In genomic region chr10:119239633-119239968, GRCm38 (mm10) we compare ENCODE assay signal across 8 mouse cellular contexts. TPM values are rescaled to one million over a fixed set of nuclear protein-coding genes. Genes with fewer than 3 reads are reported as not detected.
DNase-seq lines count a peak whose midpoint lies in the region; ATAC-seq and TF ChIP-seq lines count a peak whose summit lies in the region.

No protein-coding gene starts in this region.

- DNase-seq in heart, embryonic 10.5 days (ENCODE audit: low spot score), result no peak
- no peak for DNase-seq in heart, postnatal 14 days
- DNase-seq in liver, embryonic 14.5 days (ENCODE audit: low read depth in 3 of 3, low spot score in 3 of 3), result peak in 1 of 3 experiments; percentile 5
- DNase-seq in T-cell, adult 2 months (ENCODE audit: low spot score), result no peak
- DNase-seq in left cerebral cortex, postnatal 36 days (ENCODE audit: low spot score in 2 of 2), result no peak
- DNase-seq in spleen, postnatal 14 days (ENCODE audit: low spot score in 2 of 2), result no peak

- H3K36me3 ChIP-seq in heart, embryonic 10.5 days, result peaks cover 16% of the 10 kb centered on the region; the same call in 1 of the 2 replicates
- peaks cover 32% of the 10 kb centered on the region for H3K36me3 ChIP-seq in C2C12 (ENCODE audit: control insufficient read depth, insufficient read depth)
- peaks cover 11% of the 10 kb centered on the region for H3K36me3 ChIP-seq in forebrain, embryonic 12.5 days (replicated peaks)
- H3K36me3 ChIP-seq in liver, embryonic 14.5 days (replicated peaks; ENCODE audit: control insufficient read depth, insufficient read depth, low read depth), result peaks cover 7% of the 10 kb centered on the region

- under 1% methylated on average over 35 of the region's 37 CpGs for WGBS in heart, embryonic 10.5 days
- under 1% methylated on average over 23 of the region's 37 CpGs for WGBS in forebrain, embryonic 12.5 days
- 1% methylated on average over 23 of the region's 37 CpGs for WGBS in liver, embryonic 14.5 days (ENCODE audit: insufficient replicate concordance)

- peaks cover 46% of the 10 kb centered on the region for H3K79me3 ChIP-seq in C2C12 (ENCODE audit: low read depth)

- peaks cover 10% of the 10 kb centered on the region for H3K4me1 ChIP-seq in heart, embryonic 10.5 days
- peaks cover 19% of the 10 kb centered on the region for H3K4me1 ChIP-seq in forebrain, embryonic 12.5 days
- peaks cover 0 to 10% of the 10 kb centered on the region in 2 experiments for H3K4me1 ChIP-seq in liver, embryonic 14.5 days (replicated peaks; ENCODE audit: control insufficient read depth in 2 of 2, insufficient read depth in 2 of 2, low read length in 1 of 2)

- no peak for ATAC-seq in forebrain, embryonic 12.5 days (ENCODE audit: low FRiP score)
- ATAC-seq in liver, embryonic 14.5 days (ENCODE audit: insufficient read depth), result peak; percentile 36

- no peak for TF ChIP-seq EP300 in liver, embryonic 14.5 days (IDR thresholded peaks at IDR 0.05; ENCODE audit: low read depth)

- peak overlapping the region; percentile 99 for H3K27ac ChIP-seq in heart, embryonic 10.5 days
- peak overlapping the region; percentile 98 for H3K27ac ChIP-seq in forebrain, embryonic 12.5 days
- H3K27ac ChIP-seq in liver, embryonic 14.5 days, result peak overlapping the region; percentile 45

- H3K4me2 ChIP-seq in forebrain, embryonic 12.5 days, result peak overlapping the region; percentile 77
- H3K4me2 ChIP-seq in liver, embryonic 14.5 days (ENCODE audit: low read depth), result peak overlapping the region; percentile 90

- peaks cover 52% of the 10 kb centered on the region for H3K79me2 ChIP-seq in C2C12 (ENCODE audit: control insufficient read depth, insufficient read depth)

- H3K4me3 ChIP-seq in heart, embryonic 10.5 days, result peak overlapping the region; percentile 98
- peak overlapping the region; percentile 83 for H3K4me3 ChIP-seq in C2C12 (ENCODE audit: insufficient read depth, poor library complexity, severe bottlenecking)
- H3K4me3 ChIP-seq in forebrain, embryonic 12.5 days (replicated peaks), result peak overlapping the region; percentile 97
- H3K4me3 ChIP-seq in liver, embryonic 14.5 days (ENCODE audit: insufficient read depth in 1 of 2, low read depth in 2 of 2, low read length in 2 of 2), result peak overlapping the region; percentile 86 to 89

- peak overlapping the region; percentile 100 for H3K9ac ChIP-seq in forebrain, embryonic 12.5 days
- peak overlapping the region; percentile 93 for H3K9ac ChIP-seq in liver, embryonic 14.5 days (replicated peaks)

- intact Hi-C loops in heart, postnatal 14 days (cut with DNase I), result loop anchor here (10.0 kb wide), 1 partner anchor 1095 kb away; the partner anchor contains the start of gene Mdm1
- intact Hi-C loops in left cerebral cortex, postnatal 36 days (cut with DNase I), result no loop called here

- H3K27me3 ChIP-seq in heart, embryonic 10.5 days (ENCODE audit: insufficient read depth, poor library complexity, severe bottlenecking), result no peaks in the 10 kb centered on the region
- H3K27me3 ChIP-seq in C2C12 (ENCODE audit: control insufficient read depth, insufficient read depth, insufficient read length), result no peaks in the 10 kb centered on the region
- no peaks in the 10 kb centered on the region for H3K27me3 ChIP-seq in forebrain, embryonic 12.5 days
- H3K27me3 ChIP-seq in liver, embryonic 14.5 days (ENCODE audit: control insufficient read depth, insufficient read depth, low read length), result no peaks in the 10 kb centered on the region

- no peaks in the 10 kb centered on the region for H3K9me3 ChIP-seq in heart, embryonic 10.5 days
- H3K9me3 ChIP-seq in forebrain, embryonic 12.5 days, result no peaks in the 10 kb centered on the region
- no peaks in the 10 kb centered on the region for H3K9me3 ChIP-seq in liver, embryonic 14.5 days (ENCODE audit: control insufficient read depth, low read length)

- peak overlapping the region; percentile 97 for H3ac ChIP-seq in C2C12 (ENCODE audit: control insufficient read depth, insufficient read length, low read depth)

- no peak for TF ChIP-seq CTCF in C2C12 (IDR thresholded peaks at IDR 0.05; ENCODE audit: control insufficient read depth, insufficient read depth, insufficient read length)
- no peak for TF ChIP-seq CTCF in liver, embryonic 14.5 days (IDR thresholded peaks at IDR 0.05; ENCODE audit: low read depth)

TF ChIP-seq in C2C12, 6 proteins besides CTCF, POLR2A, EP300 and RAD21:
- TF ChIP-seq CEBPB (IDR thresholded peaks at IDR 0.05; ENCODE audit: low read depth) (no peak), MYOG (IDR thresholded peaks at IDR 0.05; ENCODE audit: control insufficient read depth, extremely low read depth, insufficient read length) (no peak), USF1 (IDR thresholded peaks at IDR 0.05; ENCODE audit: low read depth) (no peak), MYOD1 (IDR thresholded peaks at IDR 0.05; ENCODE audit: control insufficient read depth, insufficient read length, low read depth) (no peak), MAX (IDR thresholded peaks at IDR 0.05) (no peak), FOSL1 (IDR thresholded peaks at IDR 0.05; ENCODE audit: insufficient read depth, low read length, poor library complexity, severe bottlenecking) (no peak)

RNA-seq across cellular contexts. Expression of gene Cand1, which starts 0.3 kb away (rescaled TPM):
- polyA plus RNA-seq in heart, embryonic 10.5 days (2016; fragmentation: Nextera tagmentation; extraction: Ambion mirVana), result 66.9 and 72.8 TPM in 2 replicates
- total RNA-seq in heart, postnatal 14 days (2021), result 10 to 100 TPM; 42.6 to 53.8 TPM
- 55.5 TPM for polyA plus RNA-seq in C2C12 (2012; fragmentation: generic; extraction: Trizol)
- polyA plus RNA-seq in forebrain, embryonic 12.5 days (2016; fragmentation: Nextera tagmentation; extraction: Ambion mirVana), result 106 and 111 TPM in 2 replicates
- 10.9 and 11.8 TPM in 2 replicates for polyA plus RNA-seq in liver, embryonic 14.5 days (2012; rRNA removed)
- 22.8 and 26.7 TPM in 2 replicates for polyA plus RNA-seq in liver, embryonic 14.5 days (2014; fragmentation: Nextera tagmentation; extraction: Ambion mirVana)
- total RNA-seq in left cerebral cortex, postnatal 36 days (2021), result 100 to 1,000 TPM; 147 TPM

Comparison
In these comparisons a context has a peak if more than half of its experiments do, and no peak if none do; other contexts are left out.
1. H3K27ac ChIP-seq: peak in every context shown above with its lines; median percentile 99 in heart, embryonic 10.5 days; 98 in forebrain, embryonic 12.5 days; 45 in liver, embryonic 14.5 days.